Mouse (Mus musculus): ENCODE data around the gene Nxph2. TPM values are rescaled to one million over a fixed set of nuclear protein-coding genes. Genes with fewer than 3 reads are reported as not detected.
A peak's percentile ranks its signal among the peaks of the same experiment; 100 is the strongest.
"Not testable (repeated sequence)": the region's sequence is repeated elsewhere in the genome, so short reads cannot be mapped to it uniquely, and the experiment has no call there.

Nxph2 gene
- not detected in 2 replicates for polyA plus RNA-seq (2015; fragmentation: Nextera tagmentation; extraction: Ambion mirVana)

DNA sequence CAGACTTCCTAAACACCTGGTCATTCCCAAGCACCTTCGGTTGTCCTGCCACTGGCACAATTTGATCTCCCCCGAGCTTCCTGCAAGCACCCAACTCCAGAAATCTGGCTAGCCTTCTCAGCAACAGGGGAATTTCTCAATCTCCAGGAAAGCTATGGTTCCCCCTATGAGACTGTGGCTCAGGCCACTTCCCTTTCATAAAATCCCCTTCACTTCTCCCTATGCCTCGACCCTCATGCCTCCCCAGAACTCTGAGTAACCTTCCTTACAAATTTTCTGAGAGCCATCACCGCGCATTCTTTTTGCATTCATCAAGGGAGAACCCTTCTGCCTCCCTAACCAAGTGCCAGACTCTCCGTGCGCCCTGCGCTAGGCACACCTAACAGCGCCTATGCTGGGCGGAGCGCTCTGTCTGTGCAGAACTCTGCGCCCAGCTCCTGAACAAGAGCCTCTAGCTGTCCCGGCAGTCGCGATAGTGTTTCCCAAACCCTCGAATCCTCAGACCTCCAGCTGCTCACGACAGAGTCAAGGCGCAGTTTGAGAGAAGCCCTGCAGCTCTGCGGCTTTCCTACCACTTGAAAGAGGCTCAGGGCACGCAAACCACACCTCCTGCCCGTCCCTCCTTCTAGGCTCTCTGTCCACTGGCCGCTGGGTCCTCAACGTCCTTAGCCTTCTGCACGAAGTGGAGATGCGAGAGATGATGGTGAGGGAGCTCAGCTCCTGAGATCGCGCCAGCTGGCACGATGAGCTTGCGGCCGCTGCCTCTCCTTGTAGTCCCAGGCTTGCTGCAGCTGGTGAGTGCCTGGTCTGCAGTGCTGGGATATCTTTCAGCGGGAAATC, at the start of gene Nxph2:
Gene Nxph2, plus strand, starts transcription at position 501 of the 840 bp plus-strand sequence.
- no peaks in the 10 kb centered on the region for H3K9me3 ChIP-seq (replicated peaks)
- H3K27me3 ChIP-seq, result peaks cover 19% of the 10 kb centered on the region
- H3K27ac ChIP-seq, result no peak within 1 kb of the TSS
- H3K4me1 ChIP-seq, result 0 out of 2 replicates have a peak, but pooled peaks cover 5% of the 10 kb centered on the region
- peak within 1 kb of the TSS; percentile 18 for H3K4me3 ChIP-seq (replicated peaks)
- peak within 1 kb of the TSS; percentile 50 for H3K4me2 ChIP-seq
- no peaks in the 10 kb centered on the region for H3K36me3 ChIP-seq
- ATAC-seq (replicated peaks; ENCODE audit: low FRiP score), result no peak
- H3K9ac ChIP-seq, result no peak within 1 kb of the TSS
- WGBS, result 2% methylated on average over 31 of the region's 31 CpGs

DNA sequence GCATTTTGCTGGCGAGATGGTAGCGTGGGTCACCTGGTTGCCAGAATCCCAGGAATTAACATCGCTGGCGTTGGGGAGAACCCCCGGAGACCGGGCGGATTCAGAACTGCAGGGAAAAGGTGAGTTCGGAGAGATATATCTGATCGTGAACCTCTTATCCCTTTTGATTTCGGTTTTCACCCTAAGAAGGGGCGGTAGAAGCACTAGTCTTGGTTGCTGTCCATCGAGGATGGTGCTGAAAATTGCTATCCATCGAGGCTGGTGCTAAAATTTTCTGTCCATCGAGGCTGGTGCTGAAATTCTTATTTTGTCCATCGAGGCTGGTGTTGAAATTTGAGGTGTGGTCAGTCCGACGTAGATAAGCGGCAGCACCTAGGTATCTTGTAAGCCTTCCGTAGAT, 30.1 kb upstream of the Nxph2 start:
- ATAC-seq (replicated peaks; ENCODE audit: low FRiP score); H3K27me3 ChIP-seq; H3K4me1 ChIP-seq; H3K4me3 ChIP-seq (replicated peaks); H3K36me3 ChIP-seq; H3K9me3 ChIP-seq (replicated peaks); H3K27ac ChIP-seq; H3K9ac ChIP-seq; H3K4me2 ChIP-seq: not testable (repeated sequence)
- WGBS, result 53% methylated on average over 19 of the region's 19 CpGs

DNA sequence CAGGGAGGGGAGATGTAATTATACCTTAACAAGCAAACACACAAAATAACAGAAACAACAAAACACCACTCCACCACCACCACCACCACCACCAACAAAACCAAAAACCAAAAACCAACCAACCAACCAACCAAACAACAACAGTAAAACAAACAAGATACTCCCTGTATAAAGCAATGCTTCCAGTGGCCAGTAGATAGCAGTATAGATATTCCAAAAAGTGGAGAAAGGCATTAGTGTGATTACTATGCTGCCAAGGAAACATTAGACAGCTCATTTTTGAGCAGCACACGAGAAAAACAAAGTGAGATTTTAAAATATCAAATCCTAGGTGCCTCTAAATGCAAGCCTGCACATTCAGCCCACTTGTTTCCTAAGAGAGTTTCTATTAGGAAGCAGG, 6.2 kb upstream of the Nxph2 start:
- no peak overlapping the region for H3K9ac ChIP-seq
- no peak overlapping the region for H3K4me3 ChIP-seq (replicated peaks)
- H3K27me3 ChIP-seq, result peaks cover 3% of the 10 kb centered on the region; the same call in 1 of the 2 replicates
- H3K4me1 ChIP-seq, result no peaks in the 10 kb centered on the region
- 2% methylated on average over 1 of the region's 1 CpGs for WGBS
- H3K36me3 ChIP-seq, result no peaks in the 10 kb centered on the region
- H3K4me2 ChIP-seq, result no peak overlapping the region
- no peak for ATAC-seq (replicated peaks; ENCODE audit: low FRiP score)
- no peak overlapping the region for H3K27ac ChIP-seq
- H3K9me3 ChIP-seq (replicated peaks), result no peaks in the 10 kb centered on the region

Other genes starting within 250 kb of the Nxph2 start
- 10.6 and 10.7 TPM in 2 replicates for gene Mastl, start 165.2 kb upstream of the Nxph2 start, polyA plus RNA-seq (2015; fragmentation: Nextera tagmentation; extraction: Ambion mirVana)
- gene Yme1l1, start 164.9 kb upstream of the Nxph2 start, polyA plus RNA-seq (2015; fragmentation: Nextera tagmentation; extraction: Ambion mirVana), result 73.9 and 84.8 TPM in 2 replicates
- gene 4931423N10Rik, start 113.8 kb upstream of the Nxph2 start, polyA plus RNA-seq (2015; fragmentation: Nextera tagmentation; extraction: Ambion mirVana), result not detected in 2 replicates